Mouse (Mus musculus) stomach, embryonic 15.5 days (tissue): Measurements from ENCODE around the gene Immp2l. TPM values are rescaled to one million over a fixed set of nuclear protein-coding genes. Genes with fewer than 3 reads are reported as not detected.
"Not testable (repeated sequence)": the region's sequence is repeated elsewhere in the genome, so short reads cannot be mapped to it uniquely, and the experiment has no call there.

Source experiments
- ATAC-seq: fragments of 200-750 bp; cut with Nextera tagmentation; 2 replicates; pipeline ENCODE4 v1.8.0; 2017; ENCODE audit warnings: low read depth, moderate number of reproducible peaks, moderate TSS enrichment; ENCODE audit not compliant: insufficient read depth, low FRiP score
- H3K27ac ChIP-seq: fragments of 300-500 bp; sonication (generic); 2 replicates; pipeline ENCODE4 v1.5.1; 2015; ENCODE audit warnings: mild to moderate bottlenecking, inconsistent platforms
- H3K27me3 ChIP-seq: fragments of 300-500 bp; sonication (generic); replicated peaks from 2 replicates; pipeline ENCODE4 v1.6.1; 2015; ENCODE audit warnings: inconsistent platforms
- H3K36me3 ChIP-seq: fragments of 300-500 bp; sonication (generic); 2 replicates; pipeline ENCODE4 v1.6.1; 2015; ENCODE audit warnings: inconsistent platforms
- H3K4me1 ChIP-seq: fragments of 300-500 bp; sonication (generic); 2 replicates; pipeline ENCODE4 v1.6.1; 2015; ENCODE audit warnings: inconsistent platforms
- H3K4me2 ChIP-seq: fragments of 300-500 bp; sonication (generic); 2 replicates; pipeline ENCODE4 v1.6.1; 2015; ENCODE audit warnings: mild to moderate bottlenecking, inconsistent platforms
- H3K4me3 ChIP-seq: fragments of 300-500 bp; sonication (generic); replicated peaks from 2 replicates; pipeline ENCODE4 v1.5.1; 2015; ENCODE audit warnings: inconsistent platforms
- H3K9ac ChIP-seq: fragments of 300-500 bp; sonication (generic); 2 replicates; pipeline ENCODE4 v1.6.1; 2015; ENCODE audit warnings: inconsistent platforms
- H3K9me3 ChIP-seq: fragments of 300-500 bp; sonication (generic); 2 replicates; pipeline ENCODE4 v1.6.1; 2016; ENCODE audit warnings: inconsistent platforms
- WGBS: fragments of 180-500 bp; shearing (Covaris S2); methylation state at CpG from one replicate; pipeline ENCODE4 v1.1.7; 2015; 5-methylcytosine and 5-hydroxymethylcytosine counted together
- polyA plus RNA-seq: library from polyadenylated mRNA; unstranded; fragments of >200 nt; fragmentation: Nextera tagmentation; extraction: Ambion mirVana; gene quantifications from 2 replicates; pipeline ENCODE4 v1.2.1, GENCODE M21; 2015

Gene Immp2l
- polyA plus RNA-seq, 1 experiment from 2014 or later: 15.6 TPM

DNA sequence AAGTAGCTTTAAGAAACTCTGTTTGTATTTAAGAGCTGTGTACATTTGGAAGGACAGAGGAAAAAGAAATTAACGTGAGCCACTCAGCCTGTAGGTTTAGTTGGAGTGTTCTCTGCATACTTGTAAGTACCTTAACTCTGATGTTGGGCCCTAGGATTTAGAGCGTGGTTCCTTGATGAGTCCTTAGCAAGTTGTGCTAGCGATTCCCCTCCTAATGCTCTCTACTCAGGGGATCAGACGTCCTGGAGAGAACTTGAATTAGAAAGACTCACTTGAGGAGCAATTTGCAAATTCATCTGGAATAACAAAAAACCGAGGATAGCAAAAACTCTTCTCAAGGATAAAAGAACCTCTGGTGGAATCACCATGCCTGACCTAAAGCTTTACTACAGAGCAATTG lies 835.8 kb downstream of the Immp2l start:
- H3K27me3 ChIP-seq, H3K4me2 ChIP-seq, H3K4me3 ChIP-seq, ATAC-seq, H3K27ac ChIP-seq, H3K9me3 ChIP-seq, H3K36me3 ChIP-seq, H3K9ac ChIP-seq, H3K4me1 ChIP-seq: not testable (repeated sequence)
- WGBS: 45% methylated on average over 5 of the region's 5 CpGs

DNA sequence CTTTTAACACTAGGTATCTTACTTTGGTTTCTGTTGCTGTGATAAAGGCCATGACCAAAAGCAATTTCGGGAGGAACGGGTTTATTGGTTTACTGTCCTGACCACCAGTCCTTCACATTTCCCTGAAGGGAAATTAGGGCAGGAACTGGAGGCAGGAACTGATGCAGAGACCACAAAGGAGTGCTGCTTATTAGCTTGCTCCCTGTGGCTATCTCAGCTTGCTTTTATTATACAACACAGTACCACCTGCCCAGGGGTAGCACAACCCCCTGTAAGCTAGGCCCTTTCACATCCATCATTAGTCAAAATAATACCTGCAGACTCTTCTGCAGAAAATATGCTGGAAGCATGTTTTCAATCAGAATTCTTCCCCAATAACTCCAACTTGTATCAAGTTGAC lies 844.4 kb downstream of the Immp2l start:
- Histone ChIP-seq H3K4me1 (no peaks in the 10 kb centered on the region), H3K9me3 (no peaks in the 10 kb centered on the region), H3K27ac (no peak overlapping the region), H3K4me2 (no peak overlapping the region), H3K4me3 (no peak overlapping the region), H3K9ac (no peak overlapping the region), H3K27me3 (no peaks in the 10 kb centered on the region), H3K36me3 (no peaks in the 10 kb centered on the region)
- 86% methylated on average over 2 of the region's 2 CpGs for WGBS
- ATAC-seq: no peak

DNA sequence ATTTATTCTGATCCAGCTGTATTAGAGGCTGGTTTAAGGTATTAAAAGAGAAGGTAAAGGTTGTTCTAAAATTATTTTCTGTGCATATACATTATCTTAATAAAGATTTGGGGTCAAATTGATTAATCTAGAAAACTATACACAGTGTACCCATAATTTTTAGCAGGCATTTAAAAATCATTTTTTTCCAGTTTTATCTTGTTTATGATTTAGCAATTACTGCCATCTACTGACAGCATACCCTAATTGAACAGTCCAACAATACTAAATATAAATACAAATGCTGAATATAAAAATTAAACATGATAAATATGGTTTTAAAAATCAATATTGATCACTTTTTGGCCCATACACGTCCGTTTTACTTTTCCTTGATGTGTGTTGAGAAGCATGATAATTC lies 850.1 kb downstream of the Immp2l start:
- no peak overlapping the region for H3K4me3 ChIP-seq
- no peak for ATAC-seq
- H3K27ac ChIP-seq: no peak overlapping the region
- H3K27me3 ChIP-seq: no peaks in the 10 kb centered on the region
- no peaks in the 10 kb centered on the region for H3K4me1 ChIP-seq
- WGBS: 74% methylated on average over 2 of the region's 2 CpGs
- no peak overlapping the region for H3K4me2 ChIP-seq
- H3K9me3 ChIP-seq: no peaks in the 10 kb centered on the region
- no peak overlapping the region for H3K9ac ChIP-seq
- H3K36me3 ChIP-seq: no peaks in the 10 kb centered on the region

- Histone ChIP-seq H3K4me3 (no peak overlapping the region), H3K4me2 (no peak overlapping the region), H3K36me3 (no peaks in the 10 kb centered on the region), H3K9ac (no peak overlapping the region), H3K4me1 (no peaks in the 10 kb centered on the region), H3K27me3 (no peaks in the 10 kb centered on the region), H3K27ac (no peak overlapping the region), H3K9me3 (no peaks in the 10 kb centered on the region)
- 58% methylated on average over 5 of the region's 5 CpGs for WGBS
- ATAC-seq: no peak
Observed at GRCm38 (mm10) chr12:41877292-41877959, 853.5 kb downstream of the Immp2l start.

GRCm38 (mm10) chr12:41878493-41878892 lies 854.6 kb downstream of the Immp2l start:
- H3K27ac ChIP-seq: no peak overlapping the region
- H3K9ac ChIP-seq: no peak overlapping the region
- ATAC-seq: no peak
- no peak overlapping the region for H3K4me3 ChIP-seq
- H3K27me3 ChIP-seq: no peaks in the 10 kb centered on the region
- H3K4me2 ChIP-seq: no peak overlapping the region
- H3K9me3 ChIP-seq: no peaks in the 10 kb centered on the region
- no peaks in the 10 kb centered on the region for H3K36me3 ChIP-seq
- 72% methylated on average over 3 of the region's 3 CpGs for WGBS
- no peaks in the 10 kb centered on the region for H3K4me1 ChIP-seq

DNA sequence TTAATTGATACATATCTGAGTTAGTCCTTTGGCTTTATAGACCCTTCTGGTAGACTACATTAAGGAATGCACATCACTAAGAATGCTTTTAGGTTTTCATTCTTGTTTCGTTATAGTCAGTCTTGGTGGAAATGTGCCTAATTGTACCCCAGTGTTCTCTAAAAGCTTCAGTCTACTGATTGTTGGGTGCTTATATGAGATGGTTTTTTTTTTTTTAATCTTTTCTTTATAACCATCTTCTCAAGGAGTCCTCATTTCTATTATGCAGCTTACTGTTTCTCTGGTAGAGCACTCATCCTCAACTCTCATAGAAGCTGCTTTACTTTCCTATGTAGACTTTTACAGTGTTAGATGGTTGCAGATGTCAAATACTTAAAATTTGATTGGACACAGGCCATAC lies 855.1 kb downstream of the Immp2l start:
- Histone ChIP-seq H3K9me3 (no peaks in the 10 kb centered on the region), H3K9ac (no peak overlapping the region), H3K27me3 (no peaks in the 10 kb centered on the region), H3K4me3 (no peak overlapping the region), H3K27ac (no peak overlapping the region), H3K36me3 (no peaks in the 10 kb centered on the region), H3K4me2 (no peak overlapping the region), H3K4me1 (no peaks in the 10 kb centered on the region)
- ATAC-seq: no peak
- WGBS: 83% methylated on average over 1 of the region's 1 CpGs

DNA sequence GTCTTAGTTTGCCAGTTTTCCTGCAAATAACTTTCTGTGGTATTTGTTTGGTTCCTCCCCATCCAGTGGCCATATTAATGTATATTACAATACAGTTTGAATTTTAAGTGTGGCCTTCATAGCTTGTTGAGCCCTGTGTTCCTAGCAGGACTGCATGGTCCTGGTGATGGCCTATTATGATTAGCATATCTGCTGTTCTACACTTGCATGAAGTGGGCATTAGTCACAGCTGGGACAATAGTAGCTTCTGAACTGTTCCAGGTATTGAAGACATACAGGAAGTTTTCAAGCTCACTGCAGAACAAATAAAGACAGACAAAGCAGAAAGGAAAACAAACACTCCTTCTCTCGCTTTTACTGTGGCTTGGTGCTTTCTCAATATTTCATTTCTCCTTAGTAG lies 855.5 kb downstream of the Immp2l start:
- Histone ChIP-seq H3K27me3 (no peaks in the 10 kb centered on the region), H3K9me3 (no peaks in the 10 kb centered on the region), H3K36me3 (no peaks in the 10 kb centered on the region), H3K4me1 (no peaks in the 10 kb centered on the region), H3K9ac (no peak overlapping the region), H3K4me2 (no peak overlapping the region), H3K4me3 (no peak overlapping the region), H3K27ac (no peak overlapping the region)
- no peak for ATAC-seq
- WGBS: 57% methylated on average over 1 of the region's 1 CpGs

DNA sequence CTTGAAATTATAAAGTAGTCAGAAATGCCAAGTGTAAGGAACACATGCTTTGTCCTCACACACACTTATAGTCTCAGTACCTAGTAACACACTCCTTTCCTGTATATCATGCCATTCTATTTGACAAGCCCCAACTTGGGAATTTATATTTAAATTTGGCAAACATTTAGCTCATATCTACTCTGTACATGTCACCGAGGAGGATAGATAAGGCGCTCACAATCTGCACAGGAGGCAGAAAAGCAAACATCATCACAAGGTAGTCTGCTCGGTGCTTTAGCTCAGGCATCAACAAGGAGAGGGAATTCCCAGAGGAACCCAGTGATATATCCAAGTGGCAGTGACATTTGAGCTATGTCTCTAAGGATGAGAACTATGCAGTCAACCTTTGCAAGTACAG lies 856.9 kb downstream of the Immp2l start:
- ATAC-seq: no peak
- no peak overlapping the region for H3K4me3 ChIP-seq
- WGBS: 53% methylated on average over 3 of the region's 3 CpGs
- H3K9ac ChIP-seq: no peak overlapping the region
- no peak overlapping the region for H3K4me2 ChIP-seq
- no peaks in the 10 kb centered on the region for H3K9me3 ChIP-seq
- no peaks in the 10 kb centered on the region for H3K27me3 ChIP-seq
- H3K27ac ChIP-seq: no peak overlapping the region
- H3K4me1 ChIP-seq: no peaks in the 10 kb centered on the region
- no peaks in the 10 kb centered on the region for H3K36me3 ChIP-seq

DNA sequence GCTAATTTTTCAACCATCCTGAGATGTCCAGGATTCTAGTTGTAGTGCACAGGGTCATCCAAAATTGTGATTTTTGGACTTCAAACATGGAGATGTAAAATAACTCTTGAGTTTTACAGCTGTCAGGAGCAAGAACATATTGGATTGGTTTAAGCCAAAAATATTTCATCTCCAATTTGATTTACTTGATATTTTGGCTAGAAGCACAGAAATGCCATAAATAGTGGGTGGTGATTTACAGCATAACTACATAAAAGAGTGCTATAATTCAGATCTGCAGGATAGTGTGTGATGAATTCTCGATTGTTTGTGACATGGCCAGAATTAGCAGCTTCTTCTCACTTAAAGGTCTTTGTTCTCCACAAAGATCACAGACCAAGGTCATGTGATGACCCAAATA lies 884.1 kb downstream of the Immp2l start:
- no peak overlapping the region for H3K27ac ChIP-seq
- no peak overlapping the region for H3K4me3 ChIP-seq
- no peak for ATAC-seq
- H3K36me3 ChIP-seq: no peaks in the 10 kb centered on the region
- no peak overlapping the region for H3K4me2 ChIP-seq
- H3K9ac ChIP-seq: no peak overlapping the region
- H3K27me3 ChIP-seq: no peaks in the 10 kb centered on the region
- H3K4me1 ChIP-seq: no peaks in the 10 kb centered on the region
- no peaks in the 10 kb centered on the region for H3K9me3 ChIP-seq
- WGBS: 73% methylated on average over 1 of the region's 1 CpGs

- no peaks in the 10 kb centered on the region for H3K9me3 ChIP-seq
Observed at GRCm38 (mm10) chr12:41911626-41912025, 887.7 kb downstream of the Immp2l start.

DNA sequence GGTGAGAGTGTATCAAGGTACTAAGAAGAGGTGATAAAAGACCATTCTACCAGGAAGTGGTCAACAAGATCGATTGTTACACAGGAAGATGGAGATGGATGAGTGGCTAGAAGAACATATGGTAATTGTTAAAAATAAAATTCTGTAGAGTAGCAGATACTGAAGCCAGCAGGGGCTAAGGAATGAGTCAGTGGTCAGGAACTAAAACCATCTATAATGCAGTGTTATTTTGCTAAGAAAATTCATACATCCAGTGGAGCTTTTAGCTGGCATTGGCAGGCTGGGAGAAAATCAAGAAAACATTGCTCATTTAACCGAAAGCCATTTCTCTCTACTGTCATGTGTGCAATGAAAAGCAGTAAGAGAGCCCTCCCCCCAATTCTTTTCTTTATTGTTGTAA lies 913.9 kb downstream of the Immp2l start:
- H3K9ac ChIP-seq: no peak overlapping the region

More at GRCm38 (mm10) chr12:41911626-41912025, 887.7 kb downstream of the Immp2l start:
- H3K27ac ChIP-seq: no peak overlapping the region
- no peak overlapping the region for H3K4me3 ChIP-seq
- H3K4me2 ChIP-seq: no peak overlapping the region
- no peaks in the 10 kb centered on the region for H3K27me3 ChIP-seq
- WGBS: 84% methylated on average over 3 of the region's 3 CpGs
- H3K36me3 ChIP-seq: no peaks in the 10 kb centered on the region
- no peak for ATAC-seq
- H3K9ac ChIP-seq: no peak overlapping the region
- H3K4me1 ChIP-seq: no peaks in the 10 kb centered on the region

DNA sequence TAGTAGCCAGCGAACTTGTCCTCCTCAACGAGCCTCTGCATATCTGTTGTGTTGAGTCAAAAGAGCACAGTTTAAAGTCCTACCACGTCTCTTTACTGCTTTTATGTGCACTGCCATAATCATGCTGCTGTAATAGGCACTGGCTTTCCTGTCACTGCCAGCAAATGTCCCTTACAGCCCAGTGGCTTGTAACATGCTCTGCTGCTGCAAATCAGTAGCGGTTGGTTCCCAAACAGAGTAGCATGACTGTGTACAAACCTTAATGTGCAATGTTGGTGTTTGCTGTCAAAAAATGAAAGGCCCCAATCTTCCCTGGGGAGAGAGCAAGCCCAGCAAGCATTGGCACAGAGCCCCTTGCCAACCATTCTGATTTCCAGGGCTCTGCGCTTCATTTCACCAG lies 918.0 kb downstream of the Immp2l start:
- H3K9ac ChIP-seq: no peak overlapping the region
- no peaks in the 10 kb centered on the region for H3K4me1 ChIP-seq
- no peak overlapping the region for H3K4me2 ChIP-seq
- H3K27me3 ChIP-seq: no peaks in the 10 kb centered on the region
- H3K9me3 ChIP-seq: no peaks in the 10 kb centered on the region
- H3K4me3 ChIP-seq: no peak overlapping the region
- no peak overlapping the region for H3K27ac ChIP-seq
- WGBS: 82% methylated on average over 5 of the region's 5 CpGs
- no peaks in the 10 kb centered on the region for H3K36me3 ChIP-seq
- ATAC-seq: no peak

More for the DNA sequence above, 913.9 kb downstream of the Immp2l start:
- no peak for ATAC-seq
- H3K27me3 ChIP-seq: no peaks in the 10 kb centered on the region
- H3K9me3 ChIP-seq: no peaks in the 10 kb centered on the region
- no peaks in the 10 kb centered on the region for H3K4me1 ChIP-seq
- no peak overlapping the region for H3K4me2 ChIP-seq
- H3K36me3 ChIP-seq: no peaks in the 10 kb centered on the region
- H3K4me3 ChIP-seq: no peak overlapping the region
- H3K27ac ChIP-seq: no peak overlapping the region
- 72% methylated on average over 2 of the region's 2 CpGs for WGBS

- no peak overlapping the region for H3K4me3 ChIP-seq
- WGBS: 76% methylated on average over 4 of the region's 4 CpGs
Observed at GRCm38 (mm10) chr12:41944079-41944672, 920.3 kb downstream of the Immp2l start.

More at GRCm38 (mm10) chr12:41944079-41944672, 920.3 kb downstream of the Immp2l start:
- H3K9me3 ChIP-seq: no peaks in the 10 kb centered on the region
- no peak for ATAC-seq
- no peak overlapping the region for H3K4me2 ChIP-seq
- H3K9ac ChIP-seq: no peak overlapping the region
- H3K4me1 ChIP-seq: no peaks in the 10 kb centered on the region
- no peaks in the 10 kb centered on the region for H3K36me3 ChIP-seq
- no peak overlapping the region for H3K27ac ChIP-seq
- no peaks in the 10 kb centered on the region for H3K27me3 ChIP-seq
